Mouse (Mus musculus) liver, embryonic 14.5 days (tissue): Measurements from ENCODE around the gene Sart1. TPM values are rescaled to one million over a fixed set of nuclear protein-coding genes. Genes with fewer than 3 reads are reported as not detected.
"Not testable (repeated sequence)": the region's sequence is repeated elsewhere in the genome, so short reads cannot be mapped to it uniquely, and the experiment has no call there.

ENCODE experiments used
- ATAC-seq: fragments of 200-750 bp; cut with Nextera tagmentation; 2 replicates; pipeline ENCODE4 v1.8.0; 2017; ENCODE audit warnings: moderate number of reproducible peaks, mild to moderate bottlenecking, moderate library complexity; ENCODE audit not compliant: insufficient read depth
- DNase-seq, 3 experiments: peaks; one replicate each; pipeline ENCODE4 v3.0.0-alpha.2; 2012 to 2013; ENCODE audit warnings: low read depth in 3 of 3, low spot score in 3 of 3
- H3K27ac ChIP-seq: fragments of 300-500 bp; sonication (generic); 2 replicates; pipeline ENCODE4 v1.5.1; 2014; ENCODE audit warnings: moderate library complexity, mild to moderate bottlenecking, control low read depth, inconsistent platforms
- H3K27me3 ChIP-seq: fragments of 300-500 bp; sonication (generic); 2 replicates; pipeline ENCODE4 v1.6.1; 2014; ENCODE audit warnings: mild to moderate bottlenecking, low read length, moderate library complexity; ENCODE audit not compliant: control insufficient read depth, insufficient read depth
- H3K36me3 ChIP-seq: fragments of 300-500 bp; sonication (generic); replicated peaks from 2 replicates; pipeline ENCODE4 v1.6.1; 2014; ENCODE audit warnings: low read depth; ENCODE audit not compliant: control insufficient read depth, insufficient read depth
- H3K4me1 ChIP-seq, 2 experiments: fragments of 200-500 bp in 1 of 2; fragments of 300-500 bp in 1 of 2; sonication (generic) in 1 of 2; replicated peaks; 2 replicates each; pipeline ENCODE4 v1.6.1; 2012 to 2014; ENCODE audit warnings: antibody characterized with exemption in 1 of 2, inconsistent platforms in 1 of 2, low read length in 1 of 2; ENCODE audit not compliant: control insufficient read depth in 2 of 2, insufficient read depth in 2 of 2
- H3K4me2 ChIP-seq: fragments of 300-500 bp; sonication (generic); 2 replicates; pipeline ENCODE4 v1.6.1; 2014; ENCODE audit warnings: low read depth, mild to moderate bottlenecking, control low read depth, moderate library complexity
- H3K4me3 ChIP-seq, 2 experiments: fragments of 200-500 bp in 1 of 2; fragments of 300-500 bp in 1 of 2; sonication (generic) in 1 of 2; 2 replicates each; pipeline ENCODE4 v1.5.1; 2012 to 2014; ENCODE audit warnings: low read depth in 2 of 2, low read length in 2 of 2, mild to moderate bottlenecking in 2 of 2, control low read depth in 1 of 2, inconsistent platforms in 1 of 2, moderate library complexity in 1 of 2; ENCODE audit not compliant: insufficient read depth in 1 of 2
- H3K9ac ChIP-seq: fragments of 300-500 bp; sonication (generic); replicated peaks from 2 replicates; pipeline ENCODE4 v1.6.1; 2014; ENCODE audit warnings: mild to moderate bottlenecking, control low read depth, moderate library complexity
- H3K9me3 ChIP-seq: fragments of 300-500 bp; sonication (generic); 2 replicates; pipeline ENCODE4 v1.6.1; 2016; ENCODE audit warnings: low read length, mixed read lengths; ENCODE audit not compliant: control insufficient read depth
- CTCF ChIP-seq: IDR thresholded peaks from 2 replicates; pipeline ENCODE4 v1.5.1; 2016; ENCODE audit warnings: antibody characterized with exemption, low read depth, control low read depth
- EP300 ChIP-seq: IDR thresholded peaks from 2 replicates; pipeline ENCODE4 v1.6.1; 2016; ENCODE audit warnings: antibody characterized with exemption, low read depth
- WGBS: fragments of 180-500 bp; shearing (Covaris S2); extraction: QIAGEN DNeasy Blood & Tissue Kit; methylation state at CpG from one replicate; pipeline ENCODE4 v1.1.7; 2014; ENCODE audit not compliant: insufficient replicate concordance; 5-methylcytosine and 5-hydroxymethylcytosine counted together
- polyA plus RNA-seq, 2 experiments: library from polyadenylated mRNA; depleted of rRNA in 1 of 2; stranded (reverse) in 1 of 2; unstranded in 1 of 2; fragments of >200 nt; fragmentation: Nextera tagmentation in 1 of 2; extraction: Ambion mirVana in 1 of 2; gene quantifications; 2 replicates each; pipeline versions ENCODE4 v1.2.1 to v1.2.3; 2012 to 2014

The Sart1 gene
- polyA plus RNA-seq, 2 experiments, result 21.7 to 24.1 TPM

- Histone ChIP-seq H3K4me1 (peaks cover 7% of the 10 kb centered on the region in 2 experiments), H3K9me3 (no peaks in the 10 kb centered on the region), H3K9ac (no peak overlapping the region), H3K4me2 (no peak overlapping the region), H3K36me3 (peaks cover 13% of the 10 kb centered on the region), H3K27ac (no peak overlapping the region), H3K4me3 (no peak overlapping the region), H3K27me3 (no peaks in the 10 kb centered on the region)
- 73% methylated on average over 2 of the region's 2 CpGs for WGBS
- TF ChIP-seq CTCF, result no peak
- TF ChIP-seq EP300, result no peak
- ATAC-seq (no peak), DNase-seq (no peak)
Measured at GRCm38 (mm10) chr19:5362186-5362585, 26.3 kb downstream of the Sart1 start.

GRCm38 (mm10) chr19:5356080-5356479 is 32.4 kb downstream of the Sart1 start:
- ATAC-seq, result no peak
- WGBS, result no CpG with 5 or more reads among the region's 1 CpGs
- Histone ChIP-seq H3K4me3 (no peak overlapping the region), H3K9me3 (no peaks in the 10 kb centered on the region), H3K27me3 (no peaks in the 10 kb centered on the region), H3K36me3 (no peaks in the 10 kb centered on the region), H3K27ac (no peak overlapping the region), H3K9ac (no peak overlapping the region), H3K4me2 (no peak overlapping the region), H3K4me1 (0 out of 4 replicates have a peak, but pooled peaks cover 0 to 1% of the 10 kb centered on the region in 2 experiments)
- DNase-seq, result no peak
- TF ChIP-seq EP300 (no peak), CTCF (no peak)

- Histone ChIP-seq H3K4me1 (0 out of 4 replicates have a peak, but pooled peaks cover 0 to 1% of the 10 kb centered on the region in 2 experiments), H3K4me3 (no peak overlapping the region), H3K9me3 (no peaks in the 10 kb centered on the region), H3K27me3 (no peaks in the 10 kb centered on the region), H3K4me2 (no peak overlapping the region), H3K9ac (no peak overlapping the region), H3K27ac (no peak overlapping the region), H3K36me3 (no peaks in the 10 kb centered on the region)
- no peak for ATAC-seq
- 61% methylated on average over 2 of the region's 2 CpGs for WGBS
- TF ChIP-seq CTCF (no peak), EP300 (no peak)
- DNase-seq, result no peak
Measured at GRCm38 (mm10) chr19:5353609-5354008, 34.9 kb downstream of the Sart1 start.

- ATAC-seq, H3K36me3 ChIP-seq, H3K9me3 ChIP-seq, H3K27me3 ChIP-seq, H3K4me1 ChIP-seq, H3K27ac ChIP-seq, DNase-seq: not testable (repeated sequence)
- H3K4me2 ChIP-seq, result peak within 1 kb of the TSS; percentile 76
- peak within 1 kb of the TSS; percentile 37 to 43 for H3K4me3 ChIP-seq
- peak within 1 kb of the TSS; percentile 45; the same call in 1 of the 2 replicates for H3K9ac ChIP-seq
- WGBS, result 56% methylated on average over 6 of the region's 6 CpGs
Measured at GRCm38 (mm10) chr19:5349502-5349873, 39.0 kb downstream of the Sart1 start, which contains the start of gene Cst6. Gene Cst6 (minus strand): TSS chr19:5349574.

- no peak for DNase-seq
- TF ChIP-seq EP300 (no peak), CTCF (peak; percentile 51)
- no peak overlapping the region for H3K27ac ChIP-seq
- peak overlapping the region; percentile 76 for H3K4me2 ChIP-seq
- H3K36me3 ChIP-seq, result no peaks in the 10 kb centered on the region
- H3K9me3 ChIP-seq, result no peaks in the 10 kb centered on the region
- H3K9ac ChIP-seq, result peak overlapping the region; percentile 45; the same call in 1 of the 2 replicates
- 6% methylated on average over 34 of the region's 34 CpGs for WGBS
- H3K4me1 ChIP-seq, result no peaks in the 10 kb centered on the region
- ATAC-seq, result no peak
- H3K27me3 ChIP-seq, result no peaks in the 10 kb centered on the region
- peak overlapping the region; percentile 37 to 43 for H3K4me3 ChIP-seq
Measured at GRCm38 (mm10) chr19:5348526-5349501, 39.7 kb downstream of the Sart1 start.
